Comparison of ENCODE assay signal across 8 mouse cellular contexts in the genomic region with DNA sequence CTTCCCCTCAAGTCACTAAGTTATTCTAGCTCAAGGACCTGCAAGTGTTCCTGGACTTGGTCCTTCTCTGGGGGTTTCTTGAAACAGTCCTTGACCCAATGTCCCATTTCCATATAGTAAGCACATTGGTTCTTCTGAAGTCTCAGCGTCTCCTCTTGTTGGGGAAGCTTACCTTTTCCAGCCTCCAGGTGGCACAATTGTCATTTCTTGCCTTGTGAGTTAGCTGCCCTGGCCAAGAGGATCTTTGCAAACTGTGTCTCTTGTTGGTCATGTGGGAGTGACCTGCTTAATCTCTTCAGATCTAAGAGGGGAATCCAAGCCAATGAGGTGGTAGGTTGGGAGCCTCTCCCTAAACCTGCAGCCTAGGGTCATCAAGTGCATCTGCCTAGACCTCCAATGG. TPM values are rescaled to one million over a fixed set of nuclear protein-coding genes. Genes with fewer than 3 reads are reported as not detected.
A peak's percentile ranks its signal among the peaks of the same experiment; 100 is the strongest.
DNase-seq lines count a peak whose midpoint lies in the region; ATAC-seq and TF ChIP-seq lines count a peak whose summit lies in the region.
"Had no signal": no experiment of that assay in that cellular context is flagged by ENCODE, and none has a peak within 500 bp of the region (broad histone marks: within the 10 kb centered on the region; RNA-seq: fewer than 3 reads in every experiment).

No protein-coding gene starts in this region.

- H3K27me3 ChIP-seq in kidney, embryonic 15.5 days: no peaks in the 10 kb centered on the region
- no peaks in the 10 kb centered on the region for H3K27me3 ChIP-seq in E14TG2a.4 (ENCODE audit: insufficient read depth, low read length)
- H3K27me3 ChIP-seq in forebrain, embryonic 11.5 days (ENCODE audit: control insufficient read depth, insufficient read depth, low read length): no peaks in the 10 kb centered on the region
- H3K27me3 ChIP-seq: heart, embryonic 15.5 days had no signal

- peak; percentile 39 for TF ChIP-seq CTCF in E14TG2a.4 (conservative IDR thresholded peaks at IDR 0.05; ENCODE audit: low read length)

- H3K36me3 ChIP-seq in kidney, embryonic 15.5 days: no peaks in the 10 kb centered on the region
- no peaks in the 10 kb centered on the region for H3K36me3 ChIP-seq in E14TG2a.4 (ENCODE audit: insufficient read depth, low read length)
- no peaks in the 10 kb centered on the region for H3K36me3 ChIP-seq in forebrain, embryonic 11.5 days (ENCODE audit: control insufficient read depth, insufficient read depth, low read length)
- H3K36me3 ChIP-seq: heart, embryonic 15.5 days had no signal

- H3K27ac ChIP-seq in kidney, embryonic 15.5 days: no peak overlapping the region
- no peak overlapping the region for H3K27ac ChIP-seq in forebrain, embryonic 11.5 days (ENCODE audit: low read depth, low read length)
- H3K27ac ChIP-seq: heart, embryonic 15.5 days had no signal

- peak; percentile 44 for DNase-seq in kidney, adult 9 months
- peak; percentile 31 for DNase-seq in adipocyte (ENCODE audit: low spot score)
- DNase-seq in lung, postnatal 36 days: peak; percentile 10
- DNase-seq in urinary bladder, postnatal 4 days (ENCODE audit: low spot score in 2 of 2): no peak
- DNase-seq in forebrain, embryonic 11.5 days (ENCODE audit: low spot score): no peak

- no peak overlapping the region for H3K9ac ChIP-seq in kidney, embryonic 15.5 days
- H3K9ac ChIP-seq in forebrain, embryonic 11.5 days (ENCODE audit: low read length): no peak overlapping the region
- H3K9ac ChIP-seq: heart, embryonic 15.5 days had no signal

- H3K4me1 ChIP-seq in kidney, embryonic 15.5 days: no peaks in the 10 kb centered on the region
- H3K4me1 ChIP-seq in E14TG2a.4 (replicated peaks; ENCODE audit: low read depth, low read length): no peaks in the 10 kb centered on the region
- H3K4me1 ChIP-seq in forebrain, embryonic 11.5 days (replicated peaks; ENCODE audit: control insufficient read depth, insufficient read depth, low read length): no peaks in the 10 kb centered on the region
- H3K4me1 ChIP-seq: heart, embryonic 15.5 days had no signal

- no peaks in the 10 kb centered on the region for H3K9me3 ChIP-seq in kidney, embryonic 15.5 days (replicated peaks)
- peaks cover 7% of the 10 kb centered on the region; the same call in 1 of the 2 replicates for H3K9me3 ChIP-seq in E14TG2a.4 (ENCODE audit: low read length)
- no peaks in the 10 kb centered on the region for H3K9me3 ChIP-seq in forebrain, embryonic 11.5 days (ENCODE audit: control insufficient read depth, low read length)
- H3K9me3 ChIP-seq: heart, embryonic 15.5 days had no signal

- no peak for ATAC-seq in kidney, embryonic 15.5 days (replicated peaks; ENCODE audit: low FRiP score)
- ATAC-seq in forebrain, embryonic 11.5 days (replicated peaks; ENCODE audit: low FRiP score): no peak

- H3K4me3 ChIP-seq in kidney, embryonic 15.5 days (replicated peaks): no peak overlapping the region
- no peak overlapping the region for H3K4me3 ChIP-seq in E14TG2a.4 (replicated peaks; ENCODE audit: low read length)
- no peak overlapping the region for H3K4me3 ChIP-seq in forebrain, embryonic 11.5 days (ENCODE audit: low read depth, low read length)
- H3K4me3 ChIP-seq: heart, embryonic 15.5 days had no signal

- H3K4me2 ChIP-seq in kidney, embryonic 15.5 days: no peak overlapping the region
- H3K4me2 ChIP-seq in forebrain, embryonic 11.5 days (ENCODE audit: low read depth, low read length, severe bottlenecking): no peak overlapping the region
- H3K4me2 ChIP-seq: heart, embryonic 15.5 days had no signal

- WGBS in kidney, embryonic 15.5 days: 0% methylated on average over 1 of the region's 1 CpGs
- 8% methylated on average over 1 of the region's 1 CpGs for WGBS in forebrain, embryonic 11.5 days

RNA-seq across cellular contexts. Expression of a gene that starts 19.3 kb away (rescaled TPM):
- polyA plus RNA-seq in kidney, embryonic 15.5 days (2015; fragmentation: Nextera tagmentation; extraction: Ambion mirVana): 17.9 and 18.3 TPM in 2 replicates
- 17.4 and 17.6 TPM in 2 replicates for polyA plus RNA-seq in forebrain, embryonic 11.5 days (2014; fragmentation: Nextera tagmentation; extraction: Ambion mirVana)

RNA-seq across cellular contexts. Expression of a gene that starts 21.6 kb away (rescaled TPM):
- 5.7 and 6.8 TPM in 2 replicates for polyA plus RNA-seq in kidney, embryonic 15.5 days (2015; fragmentation: Nextera tagmentation; extraction: Ambion mirVana)
- 6.2 and 6.7 TPM in 2 replicates for polyA plus RNA-seq in forebrain, embryonic 11.5 days (2014; fragmentation: Nextera tagmentation; extraction: Ambion mirVana)

RNA-seq across cellular contexts. Expression of a gene that starts 41.2 kb away (rescaled TPM):
- polyA plus RNA-seq in kidney, embryonic 15.5 days (2015; fragmentation: Nextera tagmentation; extraction: Ambion mirVana): 6.3 and 6.9 TPM in 2 replicates
- polyA plus RNA-seq in forebrain, embryonic 11.5 days (2014; fragmentation: Nextera tagmentation; extraction: Ambion mirVana): 5.1 and 6.3 TPM in 2 replicates

RNA-seq across cellular contexts. Expression of a gene that starts 58.0 kb away (rescaled TPM):
- 11.0 and 11.1 TPM in 2 replicates for polyA plus RNA-seq in kidney, embryonic 15.5 days (2015; fragmentation: Nextera tagmentation; extraction: Ambion mirVana)
- 9.6 and 12.3 TPM in 2 replicates for polyA plus RNA-seq in forebrain, embryonic 11.5 days (2014; fragmentation: Nextera tagmentation; extraction: Ambion mirVana)

Comparison
In these comparisons a context has a peak if more than half of its experiments do, and no peak if none do; other contexts are left out.
1. DNase-seq: peak in kidney, adult 9 months (single experiment), adipocyte (single experiment) and lung, postnatal 36 days (single experiment); none in urinary bladder, postnatal 4 days (0 of 2) and forebrain, embryonic 11.5 days (single experiment).